Mouse (Mus musculus): Measurements from ENCODE around the gene Gstt4.

DNA sequence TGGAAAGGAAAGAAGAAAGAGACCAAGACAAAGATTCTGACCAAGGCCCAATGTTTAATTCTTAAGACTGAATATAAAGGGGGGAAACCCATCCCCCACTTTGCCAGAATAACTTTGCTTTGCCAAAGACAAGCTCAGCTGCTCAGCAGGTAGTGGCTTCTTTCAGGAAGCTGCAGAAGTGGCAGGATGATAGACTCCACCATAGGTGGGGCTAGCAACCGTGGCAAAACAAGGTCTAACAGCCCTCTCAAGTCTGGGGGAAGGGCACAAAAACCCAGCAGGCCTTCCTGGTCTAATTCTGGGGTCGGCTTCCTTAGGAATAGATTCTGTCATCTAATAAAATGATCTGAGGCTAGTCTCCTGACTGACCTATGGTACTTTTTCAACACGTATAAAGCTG, 26.0 kb upstream of the Gstt4 start:
- no peak for TF ChIP-seq CTCF (IDR thresholded peaks at IDR 0.05; ENCODE audit: insufficient read depth, low read depth, low read length)
- no peak for TF ChIP-seq POLR2A (IDR thresholded peaks at IDR 0.05; ENCODE audit: insufficient read depth, low read depth, low read length)
